Mouse (Mus musculus) gonadal fat pad, adult 2 months (tissue): ENCODE data around the gene Foxm1. TPM values are rescaled to one million over a fixed set of nuclear protein-coding genes. Genes with fewer than 3 reads are reported as not detected.
"Not testable (repeated sequence)": the region's sequence is repeated elsewhere in the genome, so short reads cannot be mapped to it uniquely, and the experiment has no call there.

Experiments
- DNase-seq: peaks from one replicate; pipeline ENCODE4 v3.0.0-alpha.2; 2012; ENCODE audit warnings: low read depth
- polyA plus RNA-seq: library from polyadenylated mRNA; depleted of rRNA; stranded (reverse); fragments of >200 nt; gene quantifications from 2 replicates; pipeline ENCODE4 v1.2.3, GENCODE M21; 2012

Foxm1 gene
- polyA plus RNA-seq, 1 experiment: 4.5 TPM

- DNase-seq: no peak
These were observed 13.8 kb downstream of the Foxm1 start for GRCm38 (mm10) chr6:128376371-128377085.

- DNase-seq: no peak
These were observed 16.9 kb downstream of the Foxm1 start for GRCm38 (mm10) chr6:128379636-128380035.

- DNase-seq: not testable (repeated sequence)
These were observed 17.9 kb downstream of the Foxm1 start for GRCm38 (mm10) chr6:128380594-128381167.

GRCm38 (mm10) chr6:128381254-128381653 is 18.5 kb downstream of the Foxm1 start:
- no peak for DNase-seq

- DNase-seq: no peak
These were observed 21.0 kb downstream of the Foxm1 start for GRCm38 (mm10) chr6:128383752-128384151.

GRCm38 (mm10) chr6:128385026-128385425 is 22.3 kb downstream of the Foxm1 start:
- peak; percentile 75 for DNase-seq

GRCm38 (mm10) chr6:128389185-128389584 is 26.4 kb downstream of the Foxm1 start:
- DNase-seq: peak; percentile 98

GRCm38 (mm10) chr6:128390683-128391082 is 27.9 kb downstream of the Foxm1 start:
- peak; percentile 71 for DNase-seq

- DNase-seq: peak; percentile 93
These were observed 35.0 kb downstream of the Foxm1 start for GRCm38 (mm10) chr6:128397574-128398261.

- no peak for DNase-seq
These were observed 36.2 kb downstream of the Foxm1 start, which contains the start of gene Nrip2 for GRCm38 (mm10) chr6:128398996-128399395. Nrip2 (plus strand) TSS chr6:128399296.

- no peak for DNase-seq
These were observed 36.8 kb downstream of the Foxm1 start for GRCm38 (mm10) chr6:128399421-128400185.

GRCm38 (mm10) chr6:128404708-128405107 is 41.9 kb downstream of the Foxm1 start:
- no peak for DNase-seq

GRCm38 (mm10) chr6:128408544-128409125 is 45.9 kb downstream of the Foxm1 start:
- DNase-seq: no peak

GRCm38 (mm10) chr6:128410305-128410704 is 47.5 kb downstream of the Foxm1 start:
- no peak for DNase-seq

GRCm38 (mm10) chr6:128411115-128411514 is 48.3 kb downstream of the Foxm1 start:
- no peak for DNase-seq

GRCm38 (mm10) chr6:128416169-128416568 is 53.4 kb downstream of the Foxm1 start:
- no peak for DNase-seq

GRCm38 (mm10) chr6:128418076-128418475 is 55.3 kb downstream of the Foxm1 start:
- DNase-seq: no peak

- no peak for DNase-seq
These were observed 58.3 kb downstream of the Foxm1 start for GRCm38 (mm10) chr6:128421036-128421435.

- no peak for DNase-seq
These were observed 58.7 kb downstream of the Foxm1 start for GRCm38 (mm10) chr6:128421480-128421879.

GRCm38 (mm10) chr6:128423496-128424268 is 60.9 kb downstream of the Foxm1 start:
- no peak for DNase-seq
